Mouse (Mus musculus) left cerebral cortex, adult 2 months (tissue): ENCODE data around the gene Amer2. TPM values are rescaled to one million over a fixed set of nuclear protein-coding genes. Genes with fewer than 3 reads are reported as not detected.
A peak's percentile ranks its signal among the peaks of the same experiment; 100 is the strongest.

ENCODE experiments used
- DNase-seq, 2 experiments: peaks; one replicate each; pipeline ENCODE4 v3.0.0; 2021 to 2022; ENCODE audit warnings: low spot score in 2 of 2, mixed read lengths in 1 of 2; ENCODE audit errors: extremely low spot score in 1 of 2
- H3K27ac ChIP-seq: fragments of 200-600 bp; 2 replicates; pipeline ENCODE4 v1.8.1; 2022
- H3K4me3 ChIP-seq: fragments of 200-600 bp; 2 replicates; pipeline ENCODE4 v1.8.1; 2022
- CTCF ChIP-seq: fragments of 200-600 bp; IDR thresholded peaks from 2 replicates; pipeline ENCODE4 v1.8.1; 2022; ENCODE audit warnings: antibody characterized with exemption, mild to moderate bottlenecking, moderate library complexity
- intact Hi-C: fragments of 180-260 bp; cut with DNase I; formaldehyde crosslinking; loops from one replicate; pipeline ENCODE4 v1.15.1; 2025
- total RNA-seq, 2 experiments: library from RNA; stranded (reverse); gene quantifications; 2 replicates each; pipeline ENCODE4 v1.2.3; 2021

Gene Amer2
- total RNA-seq, 2 experiments from 2014 or later: 40.6 to 45.6 TPM

DNA sequence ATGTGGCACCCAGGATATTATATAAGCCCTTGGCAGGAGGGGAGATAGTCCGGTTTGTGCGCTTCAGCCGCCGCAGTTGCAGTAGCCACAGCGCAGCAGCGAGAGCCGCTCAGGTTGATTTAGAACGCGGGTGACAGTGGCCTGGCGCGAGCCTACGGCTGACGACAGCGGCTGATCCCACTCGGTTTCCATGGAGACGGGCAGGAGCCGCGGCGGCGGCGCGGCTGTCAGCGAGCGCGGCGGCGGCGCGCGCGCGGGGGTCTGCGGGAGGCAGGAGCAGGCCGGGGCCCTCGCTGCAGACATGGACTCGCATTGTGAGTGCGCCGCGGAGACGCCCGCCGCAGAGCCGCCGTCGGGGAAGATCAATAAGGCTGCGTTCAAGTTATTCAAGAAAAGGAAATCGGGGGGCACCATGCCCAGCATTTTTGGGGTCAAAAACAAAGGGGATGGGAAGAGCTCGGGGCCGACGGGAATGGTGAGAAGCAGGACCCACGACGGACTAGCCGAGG is 5.1 kb downstream of the Amer2 start:
- DNase-seq: peak; percentile 87 to 92
- Histone ChIP-seq H3K4me3 (peak overlapping the region; percentile 79), H3K27ac (peak overlapping the region; percentile 97)
- intact Hi-C loops: loop anchor here (1.0 to 2.0 kb wide), 4 partner anchors 36 to 127 kb away; partner anchors contain the start of genes Gm49336, Mtmr6 and Nupl1
- no peak; the same call in 1 of the 2 replicates for TF ChIP-seq CTCF

DNA sequence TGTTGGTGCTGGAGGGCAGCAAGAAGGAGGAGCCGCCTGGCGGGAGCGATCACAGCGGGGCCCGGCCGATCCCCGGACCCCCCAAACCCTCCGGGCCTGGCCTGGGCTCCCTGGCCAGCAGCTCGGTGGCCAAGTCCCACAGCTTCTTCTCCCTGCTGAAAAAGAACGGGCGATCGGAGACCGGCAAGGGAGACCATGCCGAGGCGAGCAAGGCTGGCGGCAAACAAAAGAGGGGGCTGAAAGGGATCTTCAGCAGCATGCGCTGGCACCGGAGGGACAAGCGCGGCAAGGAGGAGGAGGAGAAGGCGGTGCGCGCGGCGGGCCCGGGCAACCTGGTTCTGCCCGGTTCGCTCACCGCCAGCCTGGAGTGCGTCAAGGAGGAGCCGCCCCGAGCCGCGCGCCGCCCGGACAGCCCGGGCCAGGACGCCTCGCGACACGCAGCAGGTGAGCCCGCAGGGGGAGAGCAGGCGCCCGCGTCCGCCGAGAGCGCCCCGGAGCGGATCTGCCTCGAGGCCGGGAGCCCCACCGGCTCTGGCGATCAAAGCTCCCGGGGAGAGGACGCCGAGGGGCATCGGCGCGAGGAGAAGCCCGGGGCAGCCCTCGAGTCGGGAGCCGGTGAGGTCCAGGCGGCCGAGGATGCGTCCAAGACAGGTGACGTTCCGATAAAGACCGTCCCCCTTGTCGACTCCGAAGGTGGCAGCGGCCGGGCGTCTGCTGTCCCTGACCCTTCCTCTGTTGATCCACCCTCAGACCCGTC is 5.7 kb downstream of the Amer2 start:
- intact Hi-C loops: loop anchor here (1.0 to 2.0 kb wide), 4 partner anchors 36 to 127 kb away; partner anchors contain the start of genes Gm49336, Mtmr6 and Nupl1
- H3K27ac ChIP-seq: peak overlapping the region; percentile 97
- H3K4me3 ChIP-seq: peak overlapping the region; percentile 79
- peak; percentile 57 to 66 for DNase-seq
- no peak for TF ChIP-seq CTCF

DNA sequence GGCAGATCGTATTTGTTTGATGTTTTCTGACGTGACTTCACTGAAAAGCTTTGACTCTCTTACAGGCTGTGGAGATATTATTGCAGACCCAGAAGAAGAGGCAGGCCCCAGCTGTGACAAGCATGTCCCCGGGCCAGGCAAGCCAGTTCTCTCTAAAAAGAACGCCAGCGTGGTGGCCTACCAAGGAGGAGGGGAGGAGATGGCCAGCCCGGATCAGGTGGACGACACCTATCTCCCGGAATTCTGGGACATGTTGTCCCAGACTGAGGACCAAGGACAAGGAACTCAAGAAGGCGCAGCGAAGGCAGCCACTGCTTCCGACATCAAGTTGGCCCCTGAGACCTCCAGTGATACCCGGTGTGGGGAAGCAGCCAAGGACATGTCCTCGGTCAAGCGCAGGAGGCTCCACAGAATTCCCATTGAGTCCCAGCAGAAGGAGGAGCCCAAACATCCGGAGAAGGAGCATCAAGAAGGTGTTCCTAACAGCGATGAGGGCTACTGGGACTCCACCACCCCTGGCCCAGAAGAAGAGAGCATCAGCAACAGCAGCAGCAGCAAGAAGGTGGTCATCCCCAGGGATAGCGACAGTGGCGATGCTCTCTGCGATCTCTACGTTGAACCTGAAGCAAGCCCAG is 6.4 kb downstream of the Amer2 start:
- peak in 1 of 2 experiments; percentile 34 for DNase-seq
- Histone ChIP-seq H3K4me3 (peak overlapping the region; percentile 79), H3K27ac (peak overlapping the region; percentile 97)
- intact Hi-C loops: loop anchor here (2.0 kb wide), 2 partner anchors 81 to 115 kb away; partner anchors contain the start of gene Mtmr6
- no peak for TF ChIP-seq CTCF

- intact Hi-C loops: loop anchor here (2.0 kb wide), 2 partner anchors 81 to 115 kb away; partner anchors contain the start of gene Mtmr6
- peak overlapping the region; percentile 79 for H3K4me3 ChIP-seq
- TF ChIP-seq CTCF: no peak
- no peak for DNase-seq
- H3K27ac ChIP-seq: peak overlapping the region; percentile 97
These were observed 6.9 kb downstream of the Amer2 start for GRCm38 (mm10) chr14:60379958-60380330.

DNA sequence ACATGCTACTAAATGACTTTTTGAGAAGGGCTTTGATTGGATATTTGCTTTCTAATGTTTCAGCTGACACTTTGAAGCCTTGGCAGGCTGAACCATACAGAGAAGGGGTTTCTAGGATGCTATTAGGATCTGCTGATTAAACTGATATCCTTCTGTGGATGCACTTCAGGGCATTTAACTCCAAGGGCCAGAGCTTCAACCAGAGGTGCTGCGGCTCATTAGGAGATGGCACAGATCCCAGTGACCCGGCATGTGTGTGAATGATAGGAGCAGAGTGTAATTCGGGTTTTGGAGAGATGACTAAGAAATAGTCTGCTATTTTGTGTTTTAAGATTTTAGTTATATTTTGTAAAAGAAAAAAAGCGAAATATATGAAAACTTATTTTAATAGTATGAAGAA is 8.6 kb downstream of the Amer2 start:
- intact Hi-C loops: no loop called here
- no peak for TF ChIP-seq CTCF
- no peak for DNase-seq
- no peak overlapping the region; the same call in 1 of the 2 replicates for H3K27ac ChIP-seq
- H3K4me3 ChIP-seq: peak overlapping the region; percentile 79

DNA sequence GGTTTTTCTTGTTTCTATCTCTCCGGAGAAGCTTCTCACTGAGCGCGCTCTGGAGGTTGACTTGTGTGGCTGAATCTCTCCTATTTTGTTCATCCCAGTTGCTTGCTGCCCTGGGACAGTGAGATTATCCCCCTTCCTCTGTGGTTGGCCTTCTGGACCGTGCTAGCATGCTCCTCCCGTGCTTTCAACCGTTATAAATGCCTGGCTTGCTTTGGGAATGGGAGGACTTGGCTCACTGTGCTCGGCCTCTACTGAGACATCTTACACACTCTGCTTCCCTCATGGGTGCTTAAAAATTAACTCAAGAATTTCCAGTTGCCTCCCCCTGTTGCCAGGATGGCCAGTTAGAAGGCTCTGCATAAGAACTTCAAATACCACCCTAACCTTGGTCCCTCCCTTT is 10.8 kb downstream of the Amer2 start:
- no peak for TF ChIP-seq CTCF
- DNase-seq: no peak
- intact Hi-C loops: no loop called here
- Histone ChIP-seq H3K4me3 (peak overlapping the region; percentile 28), H3K27ac (peak overlapping the region; percentile 21; the same call in 1 of the 2 replicates)

DNA sequence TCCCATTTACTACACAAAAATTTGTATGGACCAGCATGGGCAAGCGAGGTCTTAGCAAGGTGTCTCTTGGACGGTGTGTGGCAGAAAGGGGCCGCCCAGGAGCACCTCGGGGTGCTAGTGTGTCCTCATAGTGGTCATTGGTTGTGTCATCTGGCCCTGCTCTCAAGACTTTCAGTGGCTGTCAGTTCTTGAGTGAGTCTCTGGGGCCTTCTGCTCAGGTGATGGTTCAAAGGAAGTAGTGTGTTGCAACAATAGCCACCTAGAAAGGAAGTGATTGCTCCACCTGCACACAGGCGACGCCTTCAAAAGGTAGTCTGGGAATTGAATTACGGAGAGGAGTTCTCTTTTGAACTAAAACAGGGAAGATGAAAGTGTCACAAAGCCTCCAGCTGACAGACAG is 11.2 kb downstream of the Amer2 start:
- no peak for DNase-seq
- TF ChIP-seq CTCF: no peak
- intact Hi-C loops: no loop called here
- Histone ChIP-seq H3K27ac (no peak overlapping the region; the same call in 1 of the 2 replicates), H3K4me3 (no peak overlapping the region)

GRCm38 (mm10) chr14:60385079-60385643 is 12.1 kb downstream of the Amer2 start:
- Histone ChIP-seq H3K4me3 (no peak overlapping the region), H3K27ac (0 out of 2 replicates have a peak overlapping the region, but pooled peaks have one; percentile 11)
- intact Hi-C loops: no loop called here
- no peak for TF ChIP-seq CTCF
- DNase-seq: no peak

DNA sequence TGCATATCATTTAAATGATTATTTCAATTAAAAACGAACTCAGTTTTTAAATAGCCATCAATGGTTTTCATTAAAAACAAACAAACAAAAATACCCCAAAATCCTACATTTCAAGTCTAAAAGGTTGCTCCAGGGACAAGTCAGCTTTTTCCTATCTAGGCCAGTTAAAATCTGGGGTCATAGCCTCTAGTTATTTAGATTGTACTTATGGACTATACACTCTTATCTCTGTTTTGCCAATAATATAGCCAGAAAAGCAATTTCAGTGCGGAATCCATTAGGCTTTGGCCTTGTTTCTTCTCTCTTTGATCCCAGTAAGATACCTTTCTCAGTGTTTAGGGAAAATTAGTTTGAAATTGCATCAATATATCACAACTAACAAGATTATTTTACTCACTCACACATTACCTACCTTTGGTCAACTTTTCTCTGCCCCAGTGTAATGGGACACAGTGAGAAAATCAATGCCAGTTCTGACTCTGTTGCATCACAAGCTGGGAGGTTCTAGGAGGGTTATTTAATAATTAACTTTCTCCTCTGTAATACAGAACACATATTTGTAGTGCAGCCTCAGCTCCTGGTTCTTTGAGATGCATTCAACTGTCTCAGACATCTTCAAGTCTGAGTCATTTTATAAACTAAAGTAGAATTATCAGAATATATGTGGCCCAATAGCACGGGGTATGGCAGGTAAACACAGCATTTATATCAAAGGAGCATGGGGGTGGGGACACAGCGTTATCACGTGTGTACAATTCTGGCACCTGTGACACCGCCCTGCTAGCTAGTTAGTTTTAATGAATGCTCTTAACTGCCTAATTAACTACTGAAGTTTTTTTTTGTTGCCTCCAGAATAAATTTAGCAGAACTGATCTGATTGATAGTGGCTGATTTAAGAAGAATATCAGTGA is 13.8 kb downstream of the Amer2 start:
- TF ChIP-seq CTCF: no peak
- Histone ChIP-seq H3K4me3 (no peak overlapping the region), H3K27ac (no peak overlapping the region)
- intact Hi-C loops: no loop called here
- DNase-seq: no peak

GRCm38 (mm10) chr14:60388332-60388731 is 15.3 kb downstream of the Amer2 start:
- intact Hi-C loops: no loop called here
- no peak for DNase-seq
- H3K4me3 ChIP-seq: no peak overlapping the region
- no peak for TF ChIP-seq CTCF
- no peak overlapping the region for H3K27ac ChIP-seq

DNA sequence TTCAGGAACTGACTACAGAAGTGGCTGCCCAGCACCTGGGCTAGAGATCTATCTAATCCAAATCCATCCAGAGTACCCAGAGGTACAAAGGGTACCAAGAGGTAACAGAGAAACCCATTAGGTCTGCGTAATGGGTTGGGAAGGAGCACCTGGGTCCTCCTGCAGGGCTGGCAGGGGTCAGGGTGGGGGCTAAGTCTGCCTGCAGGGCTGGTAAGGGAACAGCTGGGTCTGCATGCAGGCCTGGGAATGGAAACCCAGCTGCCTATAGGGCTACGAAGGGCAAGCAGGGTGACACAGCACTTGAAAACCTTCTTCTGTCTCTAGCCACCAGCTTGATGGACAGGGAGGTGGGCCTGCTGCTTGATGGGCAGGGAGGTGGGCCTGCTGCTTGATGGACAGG is 19.1 kb downstream of the Amer2 start:
- Histone ChIP-seq H3K4me3 (no peak overlapping the region), H3K27ac (no peak overlapping the region)
- intact Hi-C loops: no loop called here
- no peak for DNase-seq
- TF ChIP-seq CTCF: no peak
